Mouse (Mus musculus) forebrain, embryonic 16.5 days (tissue): ENCODE results near the gene Medag. TPM values are rescaled to one million over a fixed set of nuclear protein-coding genes. Genes with fewer than 3 reads are reported as not detected.

Experiments
- ATAC-seq: fragments of 200-750 bp; cut with Nextera tagmentation; 2 replicates; pipeline ENCODE4 v1.8.0; 2017; ENCODE audit warnings: mild to moderate bottlenecking, moderate library complexity
- H3K27ac ChIP-seq: fragments of 300-500 bp; sonication (generic); 2 replicates; pipeline ENCODE4 v1.5.1; 2014; ENCODE audit warnings: low read length, control low read depth
- H3K27me3 ChIP-seq: fragments of 300-500 bp; sonication (generic); replicated peaks from 2 replicates; pipeline ENCODE4 v1.6.1; 2014; ENCODE audit warnings: low read length; ENCODE audit not compliant: control insufficient read depth, insufficient read depth
- H3K36me3 ChIP-seq: fragments of 300-500 bp; sonication (generic); 2 replicates; pipeline ENCODE4 v1.6.1; 2014; ENCODE audit not compliant: control insufficient read depth, insufficient read depth
- H3K4me1 ChIP-seq: fragments of 300-500 bp; sonication (generic); replicated peaks from 2 replicates; pipeline ENCODE4 v1.6.1; 2014; ENCODE audit warnings: low read length; ENCODE audit not compliant: control insufficient read depth, insufficient read depth
- H3K4me2 ChIP-seq: fragments of 300-500 bp; sonication (generic); 2 replicates; pipeline ENCODE4 v1.6.1; 2014; ENCODE audit warnings: mild to moderate bottlenecking, low read length, control low read depth
- H3K4me3 ChIP-seq: fragments of 300-500 bp; sonication (generic); replicated peaks from 2 replicates; pipeline ENCODE4 v1.5.1; 2014; ENCODE audit warnings: mild to moderate bottlenecking, low read length, control low read depth
- H3K9ac ChIP-seq: fragments of 300-500 bp; sonication (generic); replicated peaks from 2 replicates; pipeline ENCODE4 v1.6.1; 2014; ENCODE audit warnings: low read depth, low read length, control low read depth
- H3K9me3 ChIP-seq: fragments of 300-500 bp; sonication (generic); 2 replicates; pipeline ENCODE4 v1.6.1; 2016; ENCODE audit warnings: low read length; ENCODE audit not compliant: control insufficient read depth
- WGBS: fragments of 180-500 bp; shearing (Covaris S2); extraction: QIAGEN DNeasy Blood & Tissue Kit; methylation state at CpG from one replicate; pipeline ENCODE4 v1.1.7; 2014; 5-methylcytosine and 5-hydroxymethylcytosine counted together
- polyA plus RNA-seq: library from polyadenylated mRNA; unstranded; fragments of >200 nt; fragmentation: Nextera tagmentation; extraction: Ambion mirVana; gene quantifications from 2 replicates; pipeline ENCODE4 v1.2.1, GENCODE M21; 2015

Gene Medag
- polyA plus RNA-seq, 1 experiment from 2014 or later: 1.7 TPM

- H3K27me3 ChIP-seq: no peaks in the 10 kb centered on the region
- no peaks in the 10 kb centered on the region for H3K9me3 ChIP-seq
- 0 out of 2 replicates have a peak, but pooled peaks cover 2% of the 10 kb centered on the region for H3K4me1 ChIP-seq
- no peak for ATAC-seq
- H3K27ac ChIP-seq: no peak overlapping the region
- WGBS: 79% methylated on average over 5 of the region's 5 CpGs
- H3K4me3 ChIP-seq: no peak overlapping the region
- no peak overlapping the region for H3K9ac ChIP-seq
- no peaks in the 10 kb centered on the region for H3K36me3 ChIP-seq
- no peak overlapping the region for H3K4me2 ChIP-seq
These were observed 36.2 kb downstream of the Medag start for GRCm38 (mm10) chr5:149447733-149448132.

GRCm38 (mm10) chr5:149449406-149449805 lies 37.9 kb downstream of the Medag start:
- Histone ChIP-seq H3K4me2 (no peak overlapping the region), H3K36me3 (no peaks in the 10 kb centered on the region), H3K27ac (no peak overlapping the region), H3K9me3 (no peaks in the 10 kb centered on the region), H3K9ac (no peak overlapping the region), H3K4me3 (no peak overlapping the region), H3K27me3 (no peaks in the 10 kb centered on the region), H3K4me1 (0 out of 2 replicates have a peak, but pooled peaks cover under 1% of the 10 kb centered on the region)
- 70% methylated on average over 7 of the region's 7 CpGs for WGBS
- no peak for ATAC-seq

- no peak overlapping the region for H3K4me3 ChIP-seq
- H3K27me3 ChIP-seq: no peaks in the 10 kb centered on the region
- 83% methylated on average over 7 of the region's 7 CpGs for WGBS
- no peaks in the 10 kb centered on the region for H3K4me1 ChIP-seq
- no peak overlapping the region for H3K4me2 ChIP-seq
- no peaks in the 10 kb centered on the region for H3K36me3 ChIP-seq
- no peak overlapping the region for H3K9ac ChIP-seq
- no peaks in the 10 kb centered on the region for H3K9me3 ChIP-seq
- H3K27ac ChIP-seq: peak overlapping the region; percentile 58
- ATAC-seq: no peak
These were observed 39.7 kb downstream of the Medag start for GRCm38 (mm10) chr5:149451209-149451681.

GRCm38 (mm10) chr5:149454281-149454680 lies 42.7 kb downstream of the Medag start:
- Histone ChIP-seq H3K9me3 (no peaks in the 10 kb centered on the region), H3K27ac (no peak overlapping the region), H3K4me3 (no peak overlapping the region), H3K36me3 (no peaks in the 10 kb centered on the region), H3K27me3 (no peaks in the 10 kb centered on the region), H3K9ac (no peak overlapping the region), H3K4me1 (no peaks in the 10 kb centered on the region; the same call in 1 of the 2 replicates), H3K4me2 (no peak overlapping the region)
- 27% methylated on average over 6 of the region's 6 CpGs for WGBS
- peak; percentile 16; the same call in 1 of the 2 replicates for ATAC-seq

- H3K36me3 ChIP-seq: no peaks in the 10 kb centered on the region
- no peaks in the 10 kb centered on the region for H3K27me3 ChIP-seq
- no peaks in the 10 kb centered on the region; the same call in 1 of the 2 replicates for H3K4me1 ChIP-seq
- 92% methylated on average over 7 of the region's 7 CpGs for WGBS
- H3K9ac ChIP-seq: no peak overlapping the region
- H3K9me3 ChIP-seq: no peaks in the 10 kb centered on the region
- no peak overlapping the region for H3K4me3 ChIP-seq
- ATAC-seq: no peak
- H3K27ac ChIP-seq: no peak overlapping the region
- no peak overlapping the region for H3K4me2 ChIP-seq
These were observed 45.0 kb downstream of the Medag start for GRCm38 (mm10) chr5:149456544-149456943.

GRCm38 (mm10) chr5:149462071-149462470 lies 50.5 kb downstream of the Medag start:
- no peak for ATAC-seq
- H3K4me3 ChIP-seq: no peak overlapping the region
- H3K27me3 ChIP-seq: no peaks in the 10 kb centered on the region
- no peak overlapping the region for H3K9ac ChIP-seq
- H3K36me3 ChIP-seq: no peaks in the 10 kb centered on the region
- no peak overlapping the region for H3K4me2 ChIP-seq
- WGBS: 86% methylated on average over 3 of the region's 3 CpGs
- no peaks in the 10 kb centered on the region for H3K9me3 ChIP-seq
- H3K27ac ChIP-seq: no peak overlapping the region
- H3K4me1 ChIP-seq: no peaks in the 10 kb centered on the region; the same call in 1 of the 2 replicates

- no peaks in the 10 kb centered on the region; the same call in 1 of the 2 replicates for H3K4me1 ChIP-seq
- no peak overlapping the region for H3K4me2 ChIP-seq
- H3K27me3 ChIP-seq: no peaks in the 10 kb centered on the region
- H3K36me3 ChIP-seq: no peaks in the 10 kb centered on the region
- 48% methylated on average over 5 of the region's 5 CpGs for WGBS
- H3K9ac ChIP-seq: no peak overlapping the region
- no peak overlapping the region for H3K4me3 ChIP-seq
- ATAC-seq: no peak
- H3K27ac ChIP-seq: no peak overlapping the region
- no peaks in the 10 kb centered on the region for H3K9me3 ChIP-seq
These were observed 53.8 kb downstream of the Medag start for GRCm38 (mm10) chr5:149465305-149465704.

GRCm38 (mm10) chr5:149474142-149474541 lies 62.6 kb downstream of the Medag start:
- 96% methylated on average over 9 of the region's 9 CpGs for WGBS
- no peak for ATAC-seq
- H3K4me3 ChIP-seq: no peak overlapping the region
- peaks cover 6% of the 10 kb centered on the region; the same call in 1 of the 2 replicates for H3K9me3 ChIP-seq
- no peak overlapping the region for H3K27ac ChIP-seq
- no peaks in the 10 kb centered on the region for H3K4me1 ChIP-seq
- no peak overlapping the region for H3K4me2 ChIP-seq
- no peak overlapping the region for H3K9ac ChIP-seq
- H3K36me3 ChIP-seq: no peaks in the 10 kb centered on the region
- no peaks in the 10 kb centered on the region for H3K27me3 ChIP-seq

- no peak overlapping the region for H3K9ac ChIP-seq
- peaks cover 6% of the 10 kb centered on the region; the same call in 1 of the 2 replicates for H3K9me3 ChIP-seq
- H3K27me3 ChIP-seq: no peaks in the 10 kb centered on the region
- H3K4me2 ChIP-seq: no peak overlapping the region
- ATAC-seq: peak; percentile 63
- H3K27ac ChIP-seq: 0 out of 2 replicates have a peak overlapping the region, but pooled peaks have one; percentile 1
- 63% methylated on average over 16 of the region's 16 CpGs for WGBS
- H3K36me3 ChIP-seq: no peaks in the 10 kb centered on the region
- H3K4me3 ChIP-seq: no peak overlapping the region
- H3K4me1 ChIP-seq: no peaks in the 10 kb centered on the region
These were observed 63.3 kb downstream of the Medag start for GRCm38 (mm10) chr5:149474701-149475468.
